Mouse (Mus musculus) naive thymus-derived CD4-positive, alpha-beta T cell, adult 2 months (primary cell): Measurements from ENCODE around the gene Plcb1.

Experiments used
- DNase-seq: peaks from one replicate; pipeline ENCODE4 v3.0.0-alpha.2; 2011; ENCODE audit warnings: low read depth

Plcb1 gene

GRCm38 (mm10) chr2:134785970-134786855, at the start of gene Plcb1:
Gene Plcb1 (plus strand): TSS chr2:134786067.
- DNase-seq = no peak

GRCm38 (mm10) chr2:134755537-134755936, 30.3 kb upstream of the Plcb1 start:
- no peak for DNase-seq

- DNase-seq = no peak
Observed at GRCm38 (mm10) chr2:134756086-134756485, 29.8 kb upstream of the Plcb1 start.

- DNase-seq = no peak
Observed at GRCm38 (mm10) chr2:134761029-134761428, 24.8 kb upstream of the Plcb1 start.

GRCm38 (mm10) chr2:134763406-134763990, 22.4 kb upstream of the Plcb1 start:
- no peak for DNase-seq

GRCm38 (mm10) chr2:134764506-134764905, 21.4 kb upstream of the Plcb1 start:
- no peak for DNase-seq

- DNase-seq = no peak
Observed at GRCm38 (mm10) chr2:134779826-134780225, 6.0 kb upstream of the Plcb1 start.

GRCm38 (mm10) chr2:134780316-134780715, 5.6 kb upstream of the Plcb1 start:
- DNase-seq = no peak

- DNase-seq = no peak
Observed at GRCm38 (mm10) chr2:134786856-134787250, 986 bp downstream of the Plcb1 start.

- DNase-seq = no peak
Observed at GRCm38 (mm10) chr2:134787336-134788095, 1.6 kb downstream of the Plcb1 start.

GRCm38 (mm10) chr2:134792926-134793325, 7.1 kb downstream of the Plcb1 start:
- DNase-seq = no peak

GRCm38 (mm10) chr2:134800226-134800625, 14.4 kb downstream of the Plcb1 start:
- no peak for DNase-seq

- no peak for DNase-seq
Observed at GRCm38 (mm10) chr2:134816383-134816782, 30.5 kb downstream of the Plcb1 start.

GRCm38 (mm10) chr2:134817058-134817840, 31.4 kb downstream of the Plcb1 start:
- no peak for DNase-seq

GRCm38 (mm10) chr2:134821176-134821575, 35.3 kb downstream of the Plcb1 start:
- DNase-seq = no peak

GRCm38 (mm10) chr2:134825645-134826044, 39.8 kb downstream of the Plcb1 start:
- DNase-seq = no peak

- no peak for DNase-seq
Observed at GRCm38 (mm10) chr2:134826111-134827005, 40.5 kb downstream of the Plcb1 start.

GRCm38 (mm10) chr2:134827778-134828487, 42.1 kb downstream of the Plcb1 start:
- DNase-seq = no peak

GRCm38 (mm10) chr2:134831861-134832260, 46.0 kb downstream of the Plcb1 start:
- no peak for DNase-seq

- no peak for DNase-seq
Observed at GRCm38 (mm10) chr2:134836097-134836496, 50.2 kb downstream of the Plcb1 start.
